Mouse (Mus musculus) brain, embryonic 14.5 days (tissue): ENCODE results near the gene Rgs19.

Experiments used
- CTCF ChIP-seq: fragments of 200-500 bp; IDR thresholded peaks from 2 replicates; pipeline ENCODE4 v1.5.1; 2012; ENCODE audit warnings: inconsistent platforms, mild to moderate bottlenecking, moderate library complexity, borderline replicate concordance; ENCODE audit not compliant: insufficient read depth, insufficient read length; ENCODE audit errors: extremely low read depth
- POLR2A ChIP-seq: fragments of 200-500 bp; IDR thresholded peaks from 2 replicates; pipeline ENCODE4 v1.6.1; 2012; ENCODE audit warnings: mild to moderate bottlenecking, inconsistent platforms, borderline replicate concordance; ENCODE audit not compliant: poor library complexity, insufficient read depth, insufficient read length, severe bottlenecking; ENCODE audit errors: extremely low read depth

DNA sequence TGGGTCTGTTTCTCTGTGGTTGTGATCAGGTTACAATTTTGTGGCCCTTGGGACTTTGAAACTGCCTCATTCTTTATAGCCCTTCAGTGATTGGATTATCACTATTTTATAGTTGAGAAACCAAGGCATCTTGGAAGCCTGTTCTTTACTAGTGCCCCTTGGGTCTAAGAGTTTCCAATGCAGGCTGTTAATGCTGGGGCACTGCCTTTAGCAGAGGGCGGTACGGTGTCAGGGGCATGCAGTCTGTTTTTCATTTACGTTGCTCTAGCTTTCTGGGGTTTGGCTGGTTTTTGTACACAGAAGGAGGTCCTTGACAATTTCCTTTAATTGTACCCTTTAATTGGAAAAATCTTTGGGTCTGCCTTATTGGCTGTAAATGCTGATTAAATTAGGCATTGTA lies 48.1 kb downstream of the Rgs19 start:
- TF ChIP-seq POLR2A: no peak
- TF ChIP-seq CTCF: no peak
